ENCODE assay signal across 18 mouse cellular contexts in the genomic region with DNA sequence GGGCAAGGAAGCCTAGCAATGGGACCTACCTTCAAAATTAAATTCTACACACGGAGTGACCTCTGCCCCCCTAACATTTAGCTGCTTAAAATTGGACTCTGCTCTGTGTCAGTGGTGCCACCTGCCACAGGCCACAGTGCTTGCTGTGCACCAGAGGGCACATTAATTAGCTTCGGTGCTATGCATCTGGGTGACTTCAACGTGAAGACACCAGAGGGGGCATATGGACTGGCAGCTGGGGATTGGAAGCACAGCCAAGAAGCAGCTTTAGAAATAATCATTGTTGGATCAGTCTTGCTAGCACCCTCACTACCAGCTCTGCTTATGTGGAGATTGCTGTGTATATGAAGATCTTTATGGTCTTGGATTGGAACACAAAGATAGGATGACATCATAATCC. TPM values are rescaled to one million over a fixed set of nuclear protein-coding genes. Genes with fewer than 3 reads are reported as not detected.
DNase-seq lines count a peak whose midpoint lies in the region; ATAC-seq and TF ChIP-seq lines count a peak whose summit lies in the region.
"Had no signal": no experiment of that assay in that cellular context is flagged by ENCODE, and none has a peak within 500 bp of the region (broad histone marks: within the 10 kb centered on the region; RNA-seq: fewer than 3 reads in every experiment).

No protein-coding gene starts in this region.

- H3K36me3 ChIP-seq in forebrain, postnatal 0 days (ENCODE audit: insufficient read depth), result no peaks in the 10 kb centered on the region
- peaks cover 12% of the 10 kb centered on the region; the same call in 1 of the 2 replicates for H3K36me3 ChIP-seq in forebrain, embryonic 12.5 days (replicated peaks)
- no peaks in the 10 kb centered on the region for H3K36me3 ChIP-seq in kidney, adult 2 months (ENCODE audit: control insufficient read depth, insufficient read depth, low read length)
- H3K36me3 ChIP-seq: hindbrain, embryonic 12.5 days had no signal

- no peak for ATAC-seq in forebrain, postnatal 0 days
- no peak for ATAC-seq in forebrain, embryonic 12.5 days (ENCODE audit: low FRiP score)
- ATAC-seq: hindbrain, embryonic 16.5 days had no signal

- no peak overlapping the region for H3K9ac ChIP-seq in forebrain, postnatal 0 days
- no peak overlapping the region for H3K9ac ChIP-seq in forebrain, embryonic 12.5 days
- H3K9ac ChIP-seq: heart, embryonic 13.5 days; hindbrain, embryonic 12.5 days had no signal

- no peak overlapping the region for H3K27ac ChIP-seq in forebrain, postnatal 0 days (ENCODE audit: low read depth, low read length)
- no peak overlapping the region for H3K27ac ChIP-seq in forebrain, embryonic 12.5 days
- H3K27ac ChIP-seq in kidney, adult 2 months (ENCODE audit: insufficient read depth, low read depth, low read length), result no peak overlapping the region
- H3K27ac ChIP-seq: embryonic facial prominence, embryonic 10.5 days; heart, embryonic 13.5 days; hindbrain, embryonic 12.5 days had no signal

- H3K4me2 ChIP-seq in forebrain, postnatal 0 days (ENCODE audit: low read depth), result no peak overlapping the region
- H3K4me2 ChIP-seq in forebrain, embryonic 12.5 days, result no peak overlapping the region
- H3K4me2 ChIP-seq: heart, embryonic 13.5 days; hindbrain, embryonic 12.5 days had no signal

- no peak for TF ChIP-seq POLR2A in kidney, adult 2 months (IDR thresholded peaks at IDR 0.05; ENCODE audit: low read depth, low read length)

- 68% methylated on average over 3 of the region's 3 CpGs for WGBS in forebrain, postnatal 0 days
- 89% methylated on average over 3 of the region's 3 CpGs for WGBS in forebrain, embryonic 12.5 days
- 68% methylated on average over 3 of the region's 3 CpGs for WGBS in kidney, adult 2 months

- no peaks in the 10 kb centered on the region for H3K4me1 ChIP-seq in forebrain, postnatal 0 days (ENCODE audit: insufficient read depth)
- H3K4me1 ChIP-seq in forebrain, embryonic 12.5 days, result no peaks in the 10 kb centered on the region
- no peaks in the 10 kb centered on the region for H3K4me1 ChIP-seq in kidney, adult 2 months (ENCODE audit: control insufficient read depth, insufficient read depth, low read length)
- H3K4me1 ChIP-seq: embryonic facial prominence, embryonic 10.5 days; heart, embryonic 13.5 days; hindbrain, embryonic 12.5 days had no signal

- H3K27me3 ChIP-seq in forebrain, postnatal 0 days (ENCODE audit: insufficient read depth, low read length), result no peaks in the 10 kb centered on the region
- H3K27me3 ChIP-seq in forebrain, embryonic 12.5 days, result no peaks in the 10 kb centered on the region
- no peaks in the 10 kb centered on the region for H3K27me3 ChIP-seq in kidney, adult 2 months (replicated peaks; ENCODE audit: control insufficient read depth, insufficient read depth, low read length)
- H3K27me3 ChIP-seq: heart, embryonic 13.5 days; hindbrain, embryonic 12.5 days had no signal

- DNase-seq in forebrain, postnatal 0 days, result peak; percentile 4
- peak; percentile 11 for DNase-seq in kidney, adult 2 months
- DNase-seq in kidney, postnatal 10 days, result no peak
- DNase-seq in retina, postnatal 1 day, result peak; percentile 41
- no peak for DNase-seq in retina, embryonic 14.5 days (ENCODE audit: low spot score)
- DNase-seq in neural tube, embryonic 10.5 days (ENCODE audit: extremely low spot score, low spot score), result no peak
- DNase-seq: adrenal gland, adult 8-10 months; adrenal gland, postnatal 36 days; cerebellum, adult 18-20 months; cerebellum, adult 9-11 months; gastrocnemius, postnatal 36 days; heart, adult 11 months; heart, postnatal 36 days had no signal

- no peaks in the 10 kb centered on the region for H3K9me3 ChIP-seq in forebrain, postnatal 0 days (ENCODE audit: low read length)
- no peaks in the 10 kb centered on the region for H3K9me3 ChIP-seq in forebrain, embryonic 12.5 days
- H3K9me3 ChIP-seq: hindbrain, embryonic 12.5 days had no signal

- no peak overlapping the region for H3K4me3 ChIP-seq in forebrain, postnatal 0 days (ENCODE audit: low read depth, low read length)
- H3K4me3 ChIP-seq in forebrain, embryonic 12.5 days (replicated peaks), result no peak overlapping the region
- H3K4me3 ChIP-seq in kidney, adult 2 months (ENCODE audit: insufficient read depth, low read depth, low read length), result no peak overlapping the region
- H3K4me3 ChIP-seq: embryonic facial prominence, embryonic 10.5 days; heart, embryonic 13.5 days; hindbrain, embryonic 12.5 days had no signal

- TF ChIP-seq CTCF in forebrain, postnatal 0 days (IDR thresholded peaks at IDR 0.05; ENCODE audit: low read depth), result no peak
- TF ChIP-seq CTCF in kidney, adult 2 months (conservative IDR thresholded peaks at IDR 0.05; ENCODE audit: insufficient read depth, insufficient read length, low read depth, low read length), result no peak

RNA-seq across cellular contexts. Expression of a gene that starts 6.6 kb away (rescaled TPM):
- 0.54 and 0.86 TPM in 2 replicates for total RNA-seq in forebrain, postnatal 0 days (2014; rRNA removed)
- polyA plus RNA-seq in forebrain, postnatal 0 days (2015; fragmentation: Nextera tagmentation; extraction: Ambion mirVana), result 0.26 and 0.47 TPM in 2 replicates
- 0.85 and 1.2 TPM in 2 replicates for polyA plus RNA-seq in forebrain, embryonic 12.5 days (2016; fragmentation: Nextera tagmentation; extraction: Ambion mirVana)
- polyA plus RNA-seq in kidney, adult 2 months (2012; rRNA removed), result 0.26 and 0.28 TPM in 2 replicates

RNA-seq across cellular contexts. Expression of a gene that starts 10.0 kb away (rescaled TPM):
- total RNA-seq in forebrain, postnatal 0 days (2014; rRNA removed), result 19.5 and 24.8 TPM in 2 replicates
- polyA plus RNA-seq in forebrain, postnatal 0 days (2015; fragmentation: Nextera tagmentation; extraction: Ambion mirVana), result 23.5 and 24.5 TPM in 2 replicates
- polyA plus RNA-seq in forebrain, embryonic 12.5 days (2016; fragmentation: Nextera tagmentation; extraction: Ambion mirVana), result 64.0 and 72.5 TPM in 2 replicates
- 9.9 and 11.4 TPM in 2 replicates for polyA plus RNA-seq in kidney, adult 2 months (2012; rRNA removed)

RNA-seq across cellular contexts. Expression of a gene that starts 57.4 kb away (rescaled TPM):
- 13.5 and 20.0 TPM in 2 replicates for total RNA-seq in forebrain, postnatal 0 days (2014; rRNA removed)
- 2.5 and 2.7 TPM in 2 replicates for polyA plus RNA-seq in forebrain, postnatal 0 days (2015; fragmentation: Nextera tagmentation; extraction: Ambion mirVana)
- 17.6 and 24.4 TPM in 2 replicates for polyA plus RNA-seq in forebrain, embryonic 12.5 days (2016; fragmentation: Nextera tagmentation; extraction: Ambion mirVana)
- polyA plus RNA-seq in kidney, adult 2 months (2012; rRNA removed), result 3.6 and 4.7 TPM in 2 replicates

Comparison
In these comparisons a context has a peak if more than half of its experiments do, and no peak if none do; other contexts are left out.
1. DNase-seq: peak in forebrain, postnatal 0 days (single experiment), kidney, adult 2 months (single experiment) and retina, postnatal 1 day (single experiment); none in kidney, postnatal 10 days (single experiment), retina, embryonic 14.5 days (single experiment) and neural tube, embryonic 10.5 days (single experiment).